Mouse (Mus musculus) embryonic fibroblast, embryonic 13.5 days (primary cell): Measurements from ENCODE around the gene Ahnak.

Experiments used
- CTCF ChIP-seq: IDR thresholded peaks from 2 replicates; pipeline ENCODE4 v1.5.1; 2011; ENCODE audit warnings: mild to moderate bottlenecking, control low read depth, low read length, moderate library complexity, borderline replicate concordance; ENCODE audit not compliant: insufficient read depth
- POLR2A ChIP-seq: IDR thresholded peaks from 2 replicates; pipeline ENCODE4 v1.6.1; 2011; ENCODE audit warnings: low read depth, mild to moderate bottlenecking, control low read depth, low read length, moderate library complexity

DNA sequence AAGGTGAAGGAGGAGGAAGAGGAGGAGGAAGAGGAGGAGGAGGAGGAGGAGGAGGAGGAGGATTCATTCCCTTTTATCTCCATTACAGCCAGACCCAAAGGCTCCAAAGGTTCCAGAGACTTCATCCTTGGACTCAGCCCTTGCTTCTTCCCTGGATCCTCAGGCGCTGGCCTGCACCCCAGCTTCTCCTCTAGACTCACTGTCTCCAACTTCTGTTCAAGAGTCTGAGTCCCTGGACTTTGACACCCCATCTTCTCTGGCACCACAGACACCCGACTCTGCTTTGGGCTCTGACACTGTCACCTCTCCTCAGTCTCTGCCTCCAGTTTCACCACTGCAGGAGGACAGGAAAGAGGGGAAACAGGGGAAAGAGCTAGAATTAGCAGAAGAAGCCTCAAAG, 26.8 kb upstream of the Ahnak start:
- TF ChIP-seq CTCF (no peak), POLR2A (no peak)
